Mouse (Mus musculus) olfactory bulb, adult 2 months (tissue): ENCODE measurements around the gene Id3.

Source experiments
- CTCF ChIP-seq: fragments of 200-500 bp; IDR thresholded peaks from 2 replicates; pipeline ENCODE4 v1.5.1; 2012; ENCODE audit warnings: low read depth, mild to moderate bottlenecking, low read length, moderate library complexity; ENCODE audit not compliant: insufficient read depth
- POLR2A ChIP-seq: fragments of 200-500 bp; IDR thresholded peaks from 2 replicates; pipeline ENCODE4 v1.6.1; 2012; ENCODE audit warnings: mild to moderate bottlenecking, low read depth, low read length, moderate library complexity; ENCODE audit not compliant: insufficient read depth

- TF ChIP-seq CTCF, result no peak
- TF ChIP-seq POLR2A, result no peak
Observed at GRCm38 (mm10) chr4:136125458-136125857, 17.8 kb upstream of the Id3 start.
